Mouse (Mus musculus): ENCODE results near the gene Tmed6. TPM values are rescaled to one million over a fixed set of nuclear protein-coding genes. Genes with fewer than 3 reads are reported as not detected.
"Not testable (repeated sequence)": the region's sequence is repeated elsewhere in the genome, so short reads cannot be mapped to it uniquely, and the experiment has no call there.

Tmed6 gene
- polyA plus RNA-seq, 1 experiment from 2014 or later = 23.8 TPM

DNA sequence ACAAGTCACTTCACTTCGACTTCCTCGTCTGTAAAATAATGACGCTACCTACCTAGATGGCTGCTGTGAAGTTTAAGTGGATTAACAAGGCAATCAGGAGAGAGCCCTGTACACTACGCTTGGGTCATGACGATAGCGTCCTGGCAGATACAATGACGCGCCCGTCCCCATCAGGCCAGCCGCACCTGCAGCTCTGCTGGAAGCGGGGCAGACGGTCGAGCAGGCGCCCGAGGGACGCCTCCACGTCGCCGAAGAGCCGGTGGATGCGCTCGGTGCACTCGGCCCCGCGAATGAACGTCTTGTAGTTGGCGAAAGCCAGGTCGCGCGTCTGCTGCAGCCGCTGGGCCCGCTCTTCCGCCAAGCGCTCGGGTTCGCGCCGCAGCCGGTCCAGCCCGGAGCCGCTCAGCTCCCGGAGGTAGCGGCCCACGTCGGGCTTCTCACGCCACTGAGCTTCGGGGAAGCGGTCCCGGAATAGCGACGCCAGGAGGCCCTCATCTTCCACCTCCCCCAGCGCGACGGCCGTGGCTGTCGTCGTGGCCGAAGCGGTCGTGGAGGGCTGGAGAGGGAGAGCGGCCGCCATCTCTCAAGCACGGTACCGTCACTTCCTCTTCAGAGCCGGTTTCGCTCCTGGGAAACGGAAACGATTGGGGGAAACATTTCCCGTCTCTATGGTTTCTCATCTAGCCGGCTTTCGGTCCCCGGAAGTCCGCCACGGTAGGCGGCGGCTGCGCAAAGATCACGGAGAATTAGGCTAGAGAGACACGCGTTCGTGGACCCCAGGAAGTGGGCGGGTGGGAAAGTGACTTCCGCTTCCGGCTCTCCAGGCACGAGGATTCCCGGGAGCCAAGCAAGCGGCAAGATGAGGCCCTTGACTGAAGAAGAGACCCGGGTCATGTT lies 9.1 kb downstream of the Tmed6 start, which contains the start of the genes Cog8 and Nip7:
TSS of gene Cog8 (minus strand) at position 614 of the 897 bp plus-strand sequence.
TSS of gene Nip7 (plus strand) at position 802 of the 897 bp plus-strand sequence.
- under 1% methylated on average over 88 of the region's 88 CpGs for WGBS
- no peaks in the 10 kb centered on the region for H3K9me3 ChIP-seq (replicated peaks)
- peaks cover 25% of the 10 kb centered on the region for H3K4me1 ChIP-seq
- no peaks in the 10 kb centered on the region for H3K27me3 ChIP-seq
- peak within 1 kb of the TSS; percentile 100 for H3K4me3 ChIP-seq (replicated peaks)
- peaks cover 61% of the 10 kb centered on the region for H3K36me3 ChIP-seq
- H3K4me2 ChIP-seq = peak within 1 kb of the TSS; percentile 93
- ATAC-seq (replicated peaks; ENCODE audit: low FRiP score) = peak; percentile 95
- peak within 1 kb of the TSS; percentile 84 for H3K9ac ChIP-seq
- H3K27ac ChIP-seq = peak within 1 kb of the TSS; percentile 78

DNA sequence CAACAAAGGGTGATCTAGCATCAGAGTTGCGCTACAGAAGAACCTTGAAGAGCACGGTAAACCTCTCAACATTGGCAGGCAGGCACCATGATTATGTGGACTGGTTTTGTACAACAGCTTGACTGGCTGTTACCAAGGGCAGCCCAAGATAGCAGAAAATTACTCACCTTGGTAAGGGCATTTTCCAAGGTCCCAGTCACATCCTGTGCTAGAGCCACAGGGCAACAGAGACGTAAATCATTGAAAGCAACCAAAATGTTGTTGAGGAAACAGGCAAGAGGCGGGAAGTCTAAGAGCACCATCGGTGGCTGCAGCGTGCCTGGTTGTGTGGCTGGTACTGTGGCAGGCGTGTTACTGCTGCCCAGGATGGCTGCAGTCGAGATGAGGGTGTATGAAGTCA lies 13.4 kb downstream of the Tmed6 start:
- Histone ChIP-seq H3K4me2 (no peak overlapping the region), H3K27ac (no peak overlapping the region), H3K9ac (no peak overlapping the region), H3K4me3 (replicated peaks) (no peak overlapping the region), H3K9me3 (replicated peaks) (no peaks in the 10 kb centered on the region), H3K4me1 (peaks cover 30% of the 10 kb centered on the region), H3K27me3 (no peaks in the 10 kb centered on the region), H3K36me3 (peaks cover 64% of the 10 kb centered on the region)
- no peak for ATAC-seq (replicated peaks; ENCODE audit: low FRiP score)
- WGBS = 90% methylated on average over 8 of the region's 8 CpGs

DNA sequence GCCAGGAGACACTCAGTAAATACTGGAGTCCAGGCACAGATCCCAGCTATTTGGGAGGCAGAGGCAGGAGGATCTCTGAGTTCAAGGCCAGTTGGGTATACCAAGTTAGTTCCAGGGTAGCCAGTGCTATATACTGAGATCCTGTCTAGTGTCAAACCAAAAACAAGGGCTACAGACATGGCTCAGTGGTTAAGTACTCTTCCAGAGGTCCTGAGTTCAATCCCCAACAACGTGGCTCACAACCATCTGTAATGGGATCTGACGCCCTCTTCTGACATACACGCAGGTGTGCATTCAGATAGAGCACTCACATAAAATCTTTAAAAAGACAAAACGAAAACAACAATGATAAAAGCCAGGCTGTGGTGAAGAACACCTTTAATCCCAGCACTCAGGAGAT lies 16.0 kb downstream of the Tmed6 start:
- no peak for ATAC-seq (replicated peaks; ENCODE audit: low FRiP score)
- no peaks in the 10 kb centered on the region for H3K27me3 ChIP-seq
- H3K9me3 ChIP-seq (replicated peaks) = no peaks in the 10 kb centered on the region
- peak overlapping the region; percentile 83 for H3K4me3 ChIP-seq (replicated peaks)
- peak overlapping the region; percentile 78 for H3K4me2 ChIP-seq
- 94% methylated on average over 4 of the region's 4 CpGs for WGBS
- H3K36me3 ChIP-seq = peaks cover 83% of the 10 kb centered on the region
- H3K4me1 ChIP-seq = peaks cover 23% of the 10 kb centered on the region
- no peak overlapping the region for H3K9ac ChIP-seq
- H3K27ac ChIP-seq = peak overlapping the region; percentile 96; the same call in 1 of the 2 replicates

DNA sequence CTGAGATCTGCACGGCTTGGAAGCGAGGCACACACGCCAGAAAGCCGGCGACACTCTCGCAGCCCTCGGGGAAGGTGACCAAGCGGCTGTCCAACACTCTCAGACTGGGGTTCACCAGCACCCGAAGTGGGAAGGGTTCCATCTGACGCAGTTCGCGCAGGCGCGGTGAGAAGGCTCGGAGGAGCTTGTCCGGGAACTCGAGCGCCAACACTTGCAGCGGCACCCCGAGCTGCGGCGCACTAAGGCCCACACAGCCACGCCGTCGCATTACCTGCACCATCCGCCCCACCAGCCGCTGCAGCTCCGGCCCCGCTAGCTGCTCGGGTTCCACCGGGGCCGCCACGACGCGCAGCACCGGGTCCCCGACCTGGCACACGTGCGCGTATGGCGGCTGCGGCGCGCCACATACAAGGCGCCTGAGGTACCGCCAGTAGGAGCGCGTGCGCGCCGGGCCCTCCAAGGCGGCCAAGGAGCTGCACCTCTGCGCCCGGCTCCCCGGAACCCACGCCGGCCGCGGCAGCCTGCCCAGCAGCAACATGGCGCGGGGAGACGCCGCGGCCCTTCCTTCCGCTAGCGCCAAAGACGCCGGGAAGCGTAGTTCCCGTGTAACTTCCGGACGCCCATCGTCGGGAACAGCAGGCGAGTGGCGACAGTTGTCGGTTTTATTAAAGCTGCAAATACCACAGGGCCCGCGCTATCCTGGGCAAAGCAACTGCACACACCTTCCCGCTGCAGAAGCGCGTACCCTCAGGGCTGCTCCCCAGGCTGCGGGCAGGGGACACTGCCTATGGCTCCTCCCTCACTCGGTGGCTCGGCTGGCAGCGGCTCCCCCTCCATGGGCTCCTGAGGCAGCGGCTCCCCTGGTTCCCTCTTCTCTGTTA lies 17.1 kb downstream of the Tmed6 start, which contains the start of gene Pdf:
TSS of gene Pdf (minus strand) at position 554 of the 881 bp plus-strand sequence.
- H3K36me3 ChIP-seq = peaks cover 83% of the 10 kb centered on the region
- H3K27ac ChIP-seq = peak within 1 kb of the TSS; percentile 96
- peak; percentile 88 for ATAC-seq (replicated peaks; ENCODE audit: low FRiP score)
- WGBS = under 1% methylated on average over 87 of the region's 87 CpGs
- H3K4me1 ChIP-seq = peaks cover 23% of the 10 kb centered on the region
- peak within 1 kb of the TSS; percentile 78 for H3K4me2 ChIP-seq
- no peaks in the 10 kb centered on the region for H3K27me3 ChIP-seq
- H3K9ac ChIP-seq = peak within 1 kb of the TSS; percentile 84
- H3K4me3 ChIP-seq (replicated peaks) = peak within 1 kb of the TSS; percentile 83
- H3K9me3 ChIP-seq (replicated peaks) = no peaks in the 10 kb centered on the region

DNA sequence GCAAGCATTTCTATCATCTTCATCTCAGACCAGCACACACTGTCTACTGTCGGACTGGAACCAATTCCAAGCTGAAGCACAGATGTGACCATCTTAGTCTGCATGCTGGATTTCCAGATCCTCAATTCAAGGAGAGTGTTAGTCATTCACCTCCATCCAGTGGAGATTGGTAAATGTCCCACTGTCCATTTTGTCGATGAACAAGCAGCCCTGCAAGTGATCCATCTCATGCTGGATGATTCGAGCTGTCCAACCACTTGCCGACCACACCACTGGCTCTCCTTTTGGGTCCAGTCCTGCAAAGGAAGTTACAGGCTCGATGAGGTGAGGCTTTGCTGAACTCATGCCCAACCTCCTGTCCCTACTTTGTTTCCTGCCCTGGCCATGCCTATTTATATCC lies 18.5 kb downstream of the Tmed6 start:
- ATAC-seq (replicated peaks; ENCODE audit: low FRiP score) = no peak
- Histone ChIP-seq H3K27ac (no peak overlapping the region), H3K4me1 (peaks cover 23% of the 10 kb centered on the region), H3K9me3 (replicated peaks) (no peaks in the 10 kb centered on the region), H3K4me2 (peak overlapping the region; percentile 78), H3K9ac (peak overlapping the region; percentile 84; the same call in 1 of the 2 replicates), H3K4me3 (replicated peaks) (peak overlapping the region; percentile 83), H3K36me3 (peaks cover 83% of the 10 kb centered on the region), H3K27me3 (no peaks in the 10 kb centered on the region)
- WGBS = 83% methylated on average over 5 of the region's 5 CpGs

DNA sequence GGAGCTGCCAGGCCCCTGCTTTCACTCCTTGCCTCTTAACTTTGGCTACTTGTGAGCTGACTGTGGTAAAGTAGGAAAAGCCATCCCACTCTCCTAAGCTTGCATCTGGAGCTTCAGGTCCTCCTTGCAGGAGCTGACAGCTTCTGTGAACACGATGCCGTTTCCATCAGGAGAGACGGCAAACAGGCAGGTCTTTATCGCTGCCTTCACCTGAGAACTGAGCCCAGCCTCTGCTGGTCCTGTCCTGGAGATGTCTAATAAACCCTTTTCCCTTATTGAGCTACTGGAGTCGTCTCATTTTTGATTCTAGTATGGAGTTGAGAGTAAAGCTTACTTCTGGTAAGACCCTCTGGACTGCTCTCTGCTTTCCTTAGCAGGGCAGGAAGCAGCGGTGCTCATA lies 20.0 kb downstream of the Tmed6 start:
- Histone ChIP-seq H3K4me1 (peaks cover 23% of the 10 kb centered on the region), H3K27ac (no peak overlapping the region), H3K9me3 (replicated peaks) (no peaks in the 10 kb centered on the region), H3K4me3 (replicated peaks) (no peak overlapping the region), H3K4me2 (no peak overlapping the region), H3K36me3 (peaks cover 83% of the 10 kb centered on the region), H3K9ac (no peak overlapping the region), H3K27me3 (no peaks in the 10 kb centered on the region)
- no peak for ATAC-seq (replicated peaks; ENCODE audit: low FRiP score)
- WGBS = 93% methylated on average over 6 of the region's 6 CpGs

DNA sequence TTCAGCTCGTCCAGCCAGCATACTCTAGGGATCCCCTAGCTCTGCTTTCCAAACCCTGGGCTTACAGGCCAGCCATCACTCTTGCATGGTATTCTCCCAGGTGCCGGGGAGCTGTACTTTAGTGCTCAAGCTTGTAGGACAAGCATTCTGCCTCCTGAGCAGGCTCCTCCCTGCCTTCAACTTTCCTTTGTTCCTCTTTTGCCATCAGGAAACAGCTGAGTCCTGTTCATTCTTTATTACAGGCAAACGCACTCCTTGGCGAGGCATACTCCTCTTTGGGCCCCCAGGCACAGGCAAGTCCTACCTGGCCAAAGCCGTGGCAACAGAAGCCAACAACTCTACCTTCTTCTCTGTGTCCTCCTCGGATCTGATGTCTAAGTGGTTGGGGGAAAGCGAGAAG lies 24.8 kb downstream of the Tmed6 start:
- H3K4me2 ChIP-seq = no peak overlapping the region
- no peak for ATAC-seq (replicated peaks; ENCODE audit: low FRiP score)
- H3K27ac ChIP-seq = no peak overlapping the region
- no peak overlapping the region for H3K9ac ChIP-seq
- WGBS = 74% methylated on average over 7 of the region's 7 CpGs
- H3K9me3 ChIP-seq (replicated peaks) = no peaks in the 10 kb centered on the region
- no peak overlapping the region for H3K4me3 ChIP-seq (replicated peaks)
- no peaks in the 10 kb centered on the region for H3K27me3 ChIP-seq
- peaks cover 86% of the 10 kb centered on the region for H3K36me3 ChIP-seq
- H3K4me1 ChIP-seq = no peaks in the 10 kb centered on the region

DNA sequence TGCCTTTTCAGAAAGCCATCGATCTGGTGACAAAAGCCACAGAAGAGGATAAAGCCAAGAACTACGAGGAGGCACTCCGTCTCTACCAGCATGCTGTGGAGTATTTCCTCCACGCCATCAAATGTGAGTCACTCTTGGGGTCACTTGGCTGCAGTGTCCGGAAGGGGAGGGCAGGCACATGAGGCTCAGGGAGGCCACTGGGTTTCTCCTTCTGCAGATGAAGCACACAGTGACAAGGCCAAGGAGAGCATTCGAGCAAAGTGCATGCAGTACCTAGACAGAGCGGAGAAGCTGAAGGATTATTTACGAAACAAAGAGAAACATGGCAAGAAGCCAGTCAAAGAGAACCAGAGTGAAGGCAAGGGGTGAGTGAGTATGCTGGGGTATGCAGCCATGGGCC lies 28.8 kb downstream of the Tmed6 start:
- no peak overlapping the region for H3K4me2 ChIP-seq
- H3K9ac ChIP-seq = no peak overlapping the region
- peaks cover 46% of the 10 kb centered on the region for H3K36me3 ChIP-seq
- H3K9me3 ChIP-seq (replicated peaks) = no peaks in the 10 kb centered on the region
- H3K27ac ChIP-seq = no peak overlapping the region
- H3K27me3 ChIP-seq = no peaks in the 10 kb centered on the region
- peaks cover 18% of the 10 kb centered on the region for H3K4me1 ChIP-seq
- no peak for ATAC-seq (replicated peaks; ENCODE audit: low FRiP score)
- no peak overlapping the region for H3K4me3 ChIP-seq (replicated peaks)
- WGBS = 77% methylated on average over 8 of the region's 8 CpGs

DNA sequence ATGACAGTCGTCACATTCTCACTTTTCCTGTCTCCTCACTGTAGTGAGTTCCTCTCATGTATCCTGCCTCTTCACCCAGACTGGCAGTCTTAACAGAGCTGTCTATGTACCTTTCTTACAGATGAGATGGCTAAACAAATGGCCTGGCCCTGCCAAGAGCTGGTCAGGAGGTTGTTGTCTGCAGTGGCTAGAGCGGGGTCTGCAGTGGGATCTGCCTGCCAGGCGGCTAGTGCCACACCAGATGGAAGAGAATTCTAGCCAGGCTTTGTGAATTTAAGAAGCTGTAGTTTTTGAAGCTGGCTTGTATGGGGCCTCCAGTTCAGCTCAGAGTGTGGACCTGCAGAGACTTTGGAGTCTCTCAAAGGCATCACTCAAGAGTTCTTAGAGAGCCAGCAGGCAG lies 29.8 kb downstream of the Tmed6 start:
- Histone ChIP-seq H3K27ac (no peak overlapping the region), H3K9ac (no peak overlapping the region), H3K4me2 (no peak overlapping the region), H3K4me1 (peaks cover 18% of the 10 kb centered on the region), H3K9me3 (replicated peaks) (no peaks in the 10 kb centered on the region), H3K27me3 (no peaks in the 10 kb centered on the region), H3K4me3 (replicated peaks) (no peak overlapping the region), H3K36me3 (peaks cover 36% of the 10 kb centered on the region)
- 88% methylated on average over 3 of the region's 3 CpGs for WGBS
- no peak for ATAC-seq (replicated peaks; ENCODE audit: low FRiP score)

DNA sequence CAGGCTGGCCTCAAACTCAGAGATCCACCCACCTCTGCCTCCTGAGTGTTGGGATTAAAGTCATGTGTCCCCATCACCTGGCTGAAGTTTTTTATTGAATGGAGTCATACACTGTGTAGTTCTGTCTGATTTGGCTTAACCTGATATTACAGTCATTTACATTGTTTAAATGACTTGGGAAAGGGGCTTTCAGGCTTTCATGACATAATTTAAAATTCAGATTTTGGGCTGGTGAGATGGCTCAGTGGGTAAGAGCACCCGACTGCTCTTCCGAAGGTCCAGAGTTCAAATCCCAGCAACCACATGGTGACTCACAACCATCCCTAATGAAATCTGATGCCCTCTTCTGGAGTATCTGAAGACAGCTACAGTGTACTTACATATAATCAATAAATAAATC lies 31.8 kb downstream of the Tmed6 start:
- not testable (repeated sequence) for H3K27me3 ChIP-seq; H3K4me2 ChIP-seq; H3K4me3 ChIP-seq (replicated peaks); H3K27ac ChIP-seq; ATAC-seq (replicated peaks; ENCODE audit: low FRiP score); H3K9ac ChIP-seq; H3K9me3 ChIP-seq (replicated peaks)
- peaks cover 18% of the 10 kb centered on the region for H3K4me1 ChIP-seq
- H3K36me3 ChIP-seq = peaks cover 15% of the 10 kb centered on the region
- WGBS = 91% methylated on average over 2 of the region's 2 CpGs

DNA sequence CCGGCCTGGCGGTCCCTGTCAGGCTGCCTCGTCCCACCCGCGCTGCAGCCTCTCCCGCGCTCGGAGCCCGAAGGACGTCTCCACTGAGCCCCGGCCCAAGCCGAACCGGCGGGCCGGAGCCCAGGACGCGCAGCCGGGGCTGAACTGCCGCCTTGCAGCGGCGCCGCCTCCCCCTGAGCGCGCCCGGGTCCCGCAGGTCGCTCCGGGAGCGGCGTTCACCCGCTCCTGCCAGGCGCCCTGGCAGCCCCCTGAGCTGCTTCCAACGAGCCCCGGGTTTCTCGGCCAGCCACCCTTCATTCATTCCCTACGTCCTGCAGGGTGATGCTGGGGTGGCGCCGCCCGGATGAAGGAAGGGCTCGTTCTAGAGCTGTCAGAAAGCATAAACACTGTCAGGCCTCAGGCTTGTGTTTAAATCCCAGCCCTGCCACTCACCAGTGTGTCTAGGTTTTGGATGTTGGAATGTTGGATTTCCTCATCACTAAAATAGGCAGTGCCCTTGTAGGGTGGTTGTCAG lies 33.8 kb downstream of the Tmed6 start:
- WGBS = 0% methylated on average over 40 of the region's 40 CpGs
- peak overlapping the region; percentile 81 for H3K4me2 ChIP-seq
- peak overlapping the region; percentile 96 for H3K4me3 ChIP-seq (replicated peaks)
- no peaks in the 10 kb centered on the region for H3K27me3 ChIP-seq
- ATAC-seq (replicated peaks; ENCODE audit: low FRiP score) = no peak; the same call in 1 of the 2 replicates
- H3K27ac ChIP-seq = peak overlapping the region; percentile 88
- H3K9ac ChIP-seq = peak overlapping the region; percentile 98
- peaks cover 18% of the 10 kb centered on the region for H3K4me1 ChIP-seq
- no peaks in the 10 kb centered on the region for H3K9me3 ChIP-seq (replicated peaks)
- peaks cover 6% of the 10 kb centered on the region for H3K36me3 ChIP-seq
